Mouse (Mus musculus) adipose tissue, adult 10 weeks (tissue): ENCODE results near the gene Cyp51. TPM values are rescaled to one million over a fixed set of nuclear protein-coding genes. Genes with fewer than 3 reads are reported as not detected.

ENCODE experiments used
- polyA plus RNA-seq: library from polyadenylated mRNA; stranded (reverse); fragments of 350-450 nt; fragmentation: Illumina TruSeq; extraction: RNeasy Lipid Tissue Mini Kit (QIAGEN cat#74804); gene quantifications from one replicate; pipeline ENCODE4 v1.2.3, GENCODE M21; 2014; ENCODE audit warnings: low read depth, low replicate concordance

Gene Cyp51
- 40.6 TPM for polyA plus RNA-seq

GRCm38 (mm10) chr5:4104341-4105040 lies at the start of gene Cyp51:
Cyp51 (minus strand) TSS chr5:4104746.

Other genes with a start within 250 kb of the Cyp51 start
- gene Mterf1a, start 210.8 kb downstream of the Cyp51 start, polyA plus RNA-seq = 5.5 TPM
- gene Akap9, start 176.7 kb downstream of the Cyp51 start, polyA plus RNA-seq = 25.4 TPM
- 2.2 TPM for gene Mterf1b, start 87.6 kb upstream of the Cyp51 start, polyA plus RNA-seq